Mouse (Mus musculus): ENCODE measurements around the gene Cntln.

The Cntln gene

DNA sequence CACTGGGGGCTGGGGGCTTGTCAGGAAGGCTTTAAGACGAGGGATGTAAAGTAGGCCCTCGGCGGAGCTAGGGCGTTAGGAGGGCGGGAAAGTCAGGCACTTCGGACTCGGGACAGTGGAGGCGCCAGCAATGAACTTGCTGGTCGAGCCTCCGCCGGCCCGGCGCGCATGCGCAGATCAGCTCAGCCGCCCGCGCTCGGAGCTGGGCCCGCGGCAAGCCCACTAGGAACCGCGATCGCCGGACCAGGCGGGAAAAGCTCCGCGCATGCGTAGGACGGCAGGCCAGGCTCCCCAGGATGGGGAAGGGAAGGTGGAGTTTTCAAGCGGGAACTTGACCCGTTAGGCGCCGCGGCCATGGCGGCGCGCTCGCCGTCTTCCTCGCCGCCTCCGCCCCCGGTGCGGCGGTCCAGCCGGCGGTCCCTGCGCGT lies at the start of gene Cntln:
Gene Cntln, plus strand, starts transcription at position 199 of the 428 bp plus-strand sequence.
- DNase-seq (ENCODE audit: low spot score in 2 of 2) = peak; percentile 75 to 80

DNA sequence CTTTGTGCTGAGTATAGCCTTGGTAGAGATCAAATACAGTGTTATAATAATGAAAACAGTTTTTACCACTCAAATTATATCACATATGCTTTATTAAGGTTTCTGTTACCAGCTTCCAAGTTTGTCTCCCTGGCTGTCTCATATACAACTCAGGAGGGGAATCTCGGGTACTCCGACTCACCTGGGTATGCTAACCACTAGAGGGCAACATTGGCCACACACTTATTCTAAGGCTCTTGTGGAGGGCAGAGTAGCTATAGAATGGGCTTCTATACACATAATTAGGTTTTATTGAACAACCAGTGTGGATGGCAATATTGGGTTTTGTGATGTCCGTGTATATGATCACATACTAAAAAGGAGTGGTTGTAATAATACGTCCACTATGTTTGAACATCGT lies 47.1 kb upstream of the Cntln start:
- DNase-seq (ENCODE audit: low spot score in 2 of 2) = no peak

DNA sequence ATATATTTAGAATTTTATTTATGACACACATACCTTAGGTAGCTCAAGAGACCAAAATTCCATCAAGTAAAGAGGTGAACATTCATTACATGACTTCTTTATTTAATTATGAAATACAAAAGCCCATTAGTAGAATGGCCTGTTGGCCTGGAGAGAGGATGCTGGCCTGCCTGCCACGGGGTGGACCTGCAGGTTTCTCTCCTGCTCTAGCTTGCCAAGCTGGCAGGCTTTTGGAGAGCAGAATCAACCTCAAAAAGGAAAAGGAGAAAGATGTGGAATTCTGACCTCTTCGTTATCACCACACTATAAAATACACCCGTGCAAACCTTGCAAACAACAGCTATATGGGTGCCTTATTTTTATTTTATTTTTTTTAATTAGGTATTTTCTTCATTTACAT lies 45.6 kb upstream of the Cntln start:
- no peak for DNase-seq (ENCODE audit: low spot score in 2 of 2)

DNA sequence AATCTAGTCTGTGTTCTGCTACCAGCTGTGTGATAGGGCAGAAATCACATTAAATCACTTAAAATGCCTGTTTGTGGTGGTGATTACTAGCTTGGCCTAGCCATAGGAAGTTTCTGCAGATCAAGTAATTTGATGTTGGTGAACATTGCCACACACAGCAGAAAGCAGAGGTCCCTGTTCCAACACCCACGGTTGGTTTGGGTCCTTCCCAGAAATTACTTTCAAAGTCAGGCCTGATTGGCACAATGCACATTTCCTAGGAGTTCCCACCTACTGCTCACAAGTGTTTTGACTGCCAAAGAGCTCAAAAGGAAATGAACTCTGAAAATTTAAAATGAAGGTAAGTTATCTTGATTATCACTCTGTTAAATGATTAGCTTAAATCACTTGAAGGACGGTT lies 44.6 kb upstream of the Cntln start:
- no peak for DNase-seq (ENCODE audit: low spot score in 2 of 2)

DNA sequence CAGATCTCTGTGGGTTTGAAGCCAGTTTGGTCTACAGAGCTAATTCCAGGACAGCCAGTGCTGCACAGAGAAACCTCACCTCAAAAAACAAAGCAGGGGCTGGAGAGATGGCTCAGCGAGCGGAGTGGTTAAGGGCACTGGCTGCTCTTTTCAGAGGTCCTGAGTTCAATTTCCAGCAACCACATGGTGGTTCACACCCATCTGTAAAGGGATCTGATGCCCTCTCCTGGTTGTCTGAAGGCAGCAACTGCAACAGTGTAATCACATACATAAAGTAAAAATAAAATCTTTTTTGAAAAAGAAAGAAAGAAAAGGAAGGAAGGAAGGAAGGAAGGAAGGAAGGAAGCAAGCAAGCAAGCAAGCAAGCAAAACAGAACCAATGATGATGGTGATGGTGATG lies 26.5 kb upstream of the Cntln start:
- DNase-seq (ENCODE audit: low spot score in 2 of 2) = no peak

DNA sequence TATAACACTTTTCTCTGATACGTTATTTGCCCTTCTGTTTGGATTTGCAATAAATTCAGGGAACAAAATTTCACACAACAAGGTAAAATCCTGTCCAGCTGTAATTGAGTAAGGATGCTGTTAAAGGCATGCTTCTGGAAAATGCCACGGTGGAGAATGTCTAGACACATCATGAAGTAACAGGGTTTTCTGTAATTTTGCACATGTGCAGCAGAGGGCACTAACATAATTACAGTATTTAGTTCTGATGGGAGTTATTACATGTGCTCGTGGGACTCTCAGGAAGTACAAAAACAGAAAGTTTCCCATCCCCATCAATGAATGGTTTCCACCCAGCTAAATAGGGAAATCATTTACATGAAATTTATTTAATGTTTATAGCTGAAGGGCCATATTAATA lies 7.8 kb upstream of the Cntln start:
- no peak for DNase-seq (ENCODE audit: low spot score in 2 of 2)

DNA sequence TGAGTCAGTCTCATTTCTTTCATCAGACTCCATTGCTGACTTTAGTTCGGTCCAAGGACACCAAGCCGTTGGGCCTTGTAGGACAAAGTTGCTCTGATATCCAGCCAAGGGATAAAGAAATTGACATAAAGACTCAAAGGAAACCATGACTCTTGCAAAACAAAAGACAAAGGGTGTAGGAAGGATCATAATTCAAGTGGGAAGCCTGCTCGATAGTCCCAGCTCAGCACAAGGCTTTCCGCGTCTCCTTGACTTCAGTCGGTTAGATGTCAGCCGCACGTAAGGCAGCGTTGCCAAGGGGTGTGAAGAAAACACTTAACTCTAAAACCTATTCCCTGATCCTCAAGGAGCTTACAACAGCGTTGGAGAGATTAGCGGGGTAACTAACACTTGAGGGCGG lies 463 bp upstream of the Cntln start:
- no peak for DNase-seq (ENCODE audit: low spot score in 2 of 2)

DNA sequence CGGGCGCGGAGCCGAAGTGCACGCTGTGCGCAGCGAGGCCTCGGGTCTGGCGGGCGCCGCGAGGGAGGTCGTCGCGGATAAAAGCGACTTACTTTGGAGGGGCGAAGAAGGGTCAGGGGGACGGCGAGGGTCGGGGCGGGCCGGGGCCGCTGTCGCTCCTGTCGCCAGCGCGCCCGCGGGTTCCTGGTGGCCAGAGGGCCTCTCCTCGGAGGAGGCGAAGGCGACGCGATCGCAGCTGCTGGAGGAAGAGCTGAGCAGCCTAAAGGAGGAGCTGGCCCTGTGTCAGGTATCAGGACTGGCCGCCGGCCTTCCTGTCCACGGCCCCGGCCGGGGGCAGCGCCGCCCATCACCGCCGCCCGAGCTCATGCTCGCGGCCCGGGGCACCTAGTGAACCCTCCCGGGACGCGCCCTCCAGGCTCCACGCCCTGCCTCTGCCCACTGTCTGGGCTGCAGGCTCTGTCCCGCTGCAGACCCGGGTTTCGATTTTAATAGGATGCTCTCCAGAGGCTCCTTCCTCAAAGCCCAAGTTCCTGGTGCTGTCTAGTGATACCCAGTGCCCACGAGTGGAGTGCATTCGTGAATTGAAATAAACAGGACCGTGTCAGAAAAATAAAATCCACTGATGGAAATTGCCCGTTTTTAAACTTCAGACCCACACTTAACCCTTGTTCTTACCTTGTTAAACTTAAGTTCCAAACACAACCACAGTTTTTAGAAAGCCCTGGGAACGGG lies 596 bp downstream of the Cntln start:
- DNase-seq (ENCODE audit: low spot score in 2 of 2) = peak; percentile 25 to 30

DNA sequence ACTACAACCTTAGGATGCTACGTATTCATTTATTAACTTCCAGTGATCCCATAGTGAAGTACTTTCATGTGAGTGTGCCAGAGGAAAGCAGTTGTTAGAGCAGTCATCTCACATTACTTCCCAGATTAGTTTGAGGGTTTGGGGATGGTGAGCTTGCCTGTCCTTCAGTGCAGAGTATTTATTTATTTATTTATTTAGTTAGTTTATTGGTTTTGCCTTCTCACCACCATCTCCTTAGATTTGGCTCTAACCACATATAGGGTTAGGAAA lies 1.1 kb downstream of the Cntln start:
- DNase-seq (ENCODE audit: low spot score in 2 of 2) = no peak

DNA sequence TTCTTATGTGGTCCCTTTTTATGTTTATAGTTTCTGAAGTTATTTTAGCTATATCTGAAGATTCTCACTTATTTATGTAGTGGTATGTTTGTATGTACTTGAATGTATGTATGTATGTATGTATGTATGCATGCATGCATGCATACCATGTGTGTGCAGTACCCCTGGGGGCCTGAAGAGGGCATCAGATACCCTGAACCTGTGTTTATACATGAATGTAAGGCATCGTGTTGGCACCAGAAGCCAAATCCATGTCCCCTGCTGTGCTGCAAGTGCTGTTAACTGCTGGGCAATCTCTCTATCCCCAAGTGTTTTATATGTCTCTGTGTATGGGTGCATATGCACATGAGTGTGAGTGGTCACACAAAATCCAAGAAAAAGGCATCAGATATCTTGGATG lies 34.3 kb downstream of the Cntln start:
- DNase-seq (ENCODE audit: low spot score in 2 of 2) = no peak

DNA sequence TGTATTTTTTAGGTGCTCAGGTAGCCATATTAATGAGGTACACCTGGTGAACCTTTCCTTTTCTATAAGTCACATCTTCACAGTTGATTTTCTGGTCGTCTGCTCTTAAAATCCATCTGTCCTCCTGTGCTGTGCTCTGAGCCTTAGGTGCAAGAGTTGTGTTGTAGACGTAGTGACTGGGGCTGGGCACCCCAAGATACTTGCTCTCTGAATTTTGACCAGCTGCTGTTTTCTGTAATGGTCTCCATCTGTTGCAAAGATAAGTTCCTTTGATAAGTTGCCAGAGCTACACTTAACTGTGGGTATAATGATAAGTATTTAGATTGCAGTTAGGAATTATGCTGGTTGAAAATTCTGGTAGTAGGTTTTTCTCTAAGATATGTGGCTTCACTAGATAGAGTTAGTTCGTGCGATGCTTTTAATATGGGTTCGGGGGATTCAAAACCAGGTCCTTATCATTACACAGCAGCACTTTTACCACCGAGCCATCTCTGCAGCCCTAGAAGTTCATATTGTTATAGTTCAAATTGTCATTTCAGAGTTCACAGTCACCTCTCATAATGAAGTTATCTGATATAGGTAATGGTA lies 50.3 kb downstream of the Cntln start:
- DNase-seq (ENCODE audit: low spot score in 2 of 2) = no peak

DNA sequence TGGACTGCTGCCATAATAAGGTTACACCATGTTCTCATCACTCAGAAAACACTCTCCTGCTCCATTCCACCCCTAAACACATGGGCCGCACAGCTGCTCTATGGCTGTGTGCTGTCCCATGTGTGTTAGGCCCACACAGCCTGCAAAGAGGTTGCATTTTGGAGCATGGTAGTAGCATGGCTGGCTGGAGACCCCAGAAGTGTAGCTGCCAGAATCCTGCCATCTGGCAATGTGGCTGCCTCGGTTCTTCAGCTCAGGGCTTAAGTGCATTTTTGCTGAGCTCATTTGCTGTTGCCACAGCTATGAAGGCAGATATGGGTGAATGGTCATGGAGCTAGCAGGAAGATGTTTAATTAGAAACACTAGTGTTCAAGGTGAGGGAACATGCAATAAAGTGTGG lies 58.0 kb downstream of the Cntln start:
- no peak for DNase-seq (ENCODE audit: low spot score in 2 of 2)

DNA sequence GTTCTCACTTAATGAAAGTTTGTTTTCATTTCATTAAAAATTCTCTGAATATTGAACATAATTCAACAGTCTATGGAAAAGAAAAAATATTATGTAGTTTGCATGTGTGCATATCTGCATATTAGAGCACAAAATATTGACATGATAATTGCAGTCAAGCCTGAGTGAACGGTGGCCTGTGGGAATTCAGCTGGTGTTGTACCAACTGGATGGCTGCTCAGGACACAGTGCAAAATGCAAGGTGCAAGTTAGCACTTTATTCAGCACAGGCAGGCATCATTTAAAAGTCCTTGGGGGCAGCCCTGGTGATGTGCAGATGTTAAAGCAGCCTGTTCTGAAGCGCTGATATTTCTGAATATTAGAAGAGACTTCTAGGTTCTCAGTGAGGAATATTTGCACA lies 58.5 kb downstream of the Cntln start:
- DNase-seq (ENCODE audit: low spot score in 2 of 2) = no peak

DNA sequence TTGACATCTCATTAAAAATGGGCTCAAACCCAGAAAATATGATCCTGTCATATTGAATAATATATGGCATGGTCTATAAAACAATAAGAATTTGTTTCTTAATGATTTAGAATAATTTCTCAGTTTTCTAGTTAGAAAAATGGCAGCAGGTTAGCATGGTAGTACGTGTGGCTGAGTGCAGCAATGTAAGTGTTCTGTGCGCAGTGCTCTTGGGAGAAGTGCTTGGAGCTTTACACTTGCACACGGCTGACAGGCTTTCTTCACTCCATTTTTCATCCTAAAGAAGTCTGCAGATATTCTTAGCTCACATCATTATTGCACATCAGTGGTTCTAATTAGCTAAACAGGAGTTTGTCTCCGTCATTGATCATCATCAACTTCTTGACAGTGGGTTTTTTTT lies 60.0 kb downstream of the Cntln start:
- no peak for DNase-seq (ENCODE audit: low spot score in 2 of 2)

DNA sequence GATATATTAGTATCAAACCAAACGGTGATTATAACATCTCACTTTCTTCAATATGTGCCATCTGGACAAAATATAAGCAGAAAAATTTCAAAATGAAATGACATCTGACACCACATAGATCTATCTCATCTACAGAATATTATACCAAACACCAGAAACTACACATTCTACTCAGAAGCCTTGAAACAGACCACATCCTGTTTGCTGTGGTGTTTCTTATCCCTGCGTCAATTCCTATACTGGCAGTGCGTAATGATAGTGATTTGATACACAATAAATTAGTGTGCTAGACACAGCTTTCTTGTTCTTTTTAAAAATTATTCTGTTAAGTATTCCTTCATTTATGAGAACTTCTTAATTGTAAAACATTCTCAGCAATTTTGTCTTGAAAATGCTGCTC lies 62.3 kb downstream of the Cntln start:
- no peak for DNase-seq (ENCODE audit: low spot score in 2 of 2)

DNA sequence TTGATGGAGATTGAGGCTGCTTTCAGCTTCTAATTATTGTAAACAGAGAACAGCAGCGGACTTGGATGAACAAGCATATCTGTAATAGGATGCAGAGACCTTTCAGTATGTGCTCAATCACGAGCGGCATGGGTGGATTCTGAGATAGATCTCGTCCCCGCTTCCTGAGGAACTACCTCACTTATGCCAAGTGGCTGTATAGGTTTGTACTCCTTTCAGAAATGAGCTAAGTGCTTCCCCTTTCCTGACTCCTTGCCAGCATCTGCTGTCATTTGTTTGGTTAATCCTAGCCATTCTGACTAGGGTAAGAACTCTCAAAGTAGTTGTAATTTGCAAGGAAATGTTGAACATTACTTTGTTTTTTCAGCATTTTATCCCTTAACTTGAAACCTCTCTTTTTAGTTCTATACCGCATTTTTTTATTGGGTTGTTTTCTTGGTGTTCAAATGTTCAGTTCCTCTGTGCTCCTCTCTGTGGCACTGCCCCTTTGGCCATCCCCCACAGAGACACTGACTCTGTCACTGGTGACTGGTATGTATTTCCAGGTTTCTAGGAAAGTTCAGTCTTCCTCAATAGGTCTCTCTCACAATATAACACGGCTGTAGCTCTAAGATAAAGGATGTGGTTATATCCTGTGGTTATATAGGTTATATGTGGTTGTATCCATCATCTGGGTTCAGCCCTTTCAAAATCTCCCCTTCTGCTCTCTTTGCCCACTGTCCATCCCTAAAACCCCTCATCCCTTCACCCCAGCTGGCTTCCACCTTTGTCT lies 93.0 kb downstream of the Cntln start:
- DNase-seq (ENCODE audit: low spot score in 2 of 2) = no peak

DNA sequence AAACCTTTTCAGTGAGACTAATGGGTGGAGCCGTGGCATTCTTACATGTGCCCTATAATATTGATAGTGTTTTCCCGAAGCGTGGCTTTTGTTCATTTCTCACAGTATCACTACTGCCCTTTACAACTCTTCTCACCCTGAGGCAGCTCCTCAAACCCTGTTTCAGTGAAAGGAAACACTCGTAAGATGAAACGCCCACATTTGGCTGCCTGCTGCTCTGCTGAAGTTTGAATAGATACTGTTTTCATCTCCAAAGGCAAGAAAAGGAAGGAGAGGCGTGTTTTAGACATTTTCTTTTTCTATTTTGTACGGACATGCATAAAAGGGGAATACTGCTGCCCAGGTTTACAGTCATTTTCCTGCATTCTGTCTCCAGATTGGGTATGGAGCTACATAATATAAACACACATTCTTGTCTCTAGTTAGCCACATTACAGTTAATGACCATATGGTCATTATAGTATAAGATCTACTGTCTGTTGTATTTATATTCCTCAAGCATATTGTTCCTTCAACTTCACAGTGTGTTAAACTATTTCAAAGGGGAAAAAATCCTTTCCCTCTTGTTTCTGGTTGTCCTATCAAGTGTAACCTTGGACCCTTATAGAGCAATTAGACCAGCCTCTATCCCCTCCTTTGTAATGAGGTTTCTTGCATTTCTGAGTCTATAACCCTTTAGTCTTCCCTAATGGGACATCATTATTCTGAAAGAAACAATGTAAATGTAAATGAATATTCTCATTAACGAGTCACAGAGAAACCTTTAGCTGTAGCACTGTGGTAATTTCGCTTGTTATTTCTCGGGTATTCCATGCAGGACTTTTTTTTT lies 111.6 kb downstream of the Cntln start:
- DNase-seq (ENCODE audit: low spot score in 2 of 2) = no peak

DNA sequence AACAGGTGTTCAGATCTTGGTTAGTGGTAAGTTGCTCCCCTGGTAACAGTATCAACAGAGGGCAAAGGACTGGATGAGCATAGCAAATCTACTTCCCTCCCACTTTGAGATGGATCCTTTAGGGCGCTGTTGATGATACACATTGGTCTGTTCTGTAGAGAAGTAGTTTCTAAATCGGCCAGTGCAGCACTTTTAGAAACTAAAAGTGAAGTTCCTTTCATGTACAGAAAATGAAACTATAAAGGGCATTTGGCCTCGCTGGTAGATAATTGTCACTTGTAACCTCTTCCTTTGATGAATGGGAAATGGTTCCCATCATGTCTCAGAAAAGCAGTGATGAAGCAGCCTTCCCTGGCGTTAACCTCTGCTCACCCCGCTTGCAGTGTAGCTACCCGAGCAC lies 121.5 kb downstream of the Cntln start:
- no peak for DNase-seq (ENCODE audit: low spot score in 2 of 2)

DNA sequence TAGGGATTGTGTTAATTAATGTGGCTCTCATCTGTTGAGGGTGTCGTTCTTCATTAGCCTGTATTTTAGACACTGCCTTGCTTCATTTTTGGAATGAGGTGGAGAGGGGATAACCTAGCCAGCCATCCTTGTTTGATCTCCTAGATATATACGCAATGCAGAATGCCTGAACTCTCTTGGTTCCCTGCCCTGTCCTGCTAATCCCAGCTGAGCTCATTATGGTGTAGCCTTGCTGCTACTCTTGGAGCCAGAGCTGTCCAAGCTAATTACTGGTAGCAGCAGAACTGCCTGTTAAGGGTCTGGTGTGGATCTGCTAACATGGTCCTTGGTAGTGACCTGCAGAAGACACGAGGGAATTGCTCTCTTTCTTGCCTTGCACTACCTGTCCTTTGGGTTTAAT lies 122.7 kb downstream of the Cntln start:
- no peak for DNase-seq (ENCODE audit: low spot score in 2 of 2)

DNA sequence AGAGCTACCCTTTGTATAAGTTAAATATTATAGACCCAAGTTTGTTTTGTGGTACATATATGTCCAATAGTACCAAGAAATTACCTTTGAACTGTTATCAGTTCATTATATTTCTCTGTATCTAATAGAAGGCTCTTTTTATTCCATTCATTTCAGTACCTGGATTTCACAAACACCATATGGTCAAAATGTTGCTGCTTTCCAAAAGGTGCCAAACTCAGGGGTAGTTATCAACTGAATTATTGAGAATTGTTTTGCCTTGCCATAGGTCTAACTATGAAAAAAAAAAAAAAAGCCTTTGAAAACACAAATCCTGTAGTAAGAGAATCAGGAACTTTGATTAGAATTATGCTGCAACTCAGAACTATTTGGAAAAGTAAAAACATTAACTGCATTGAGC lies 126.7 kb downstream of the Cntln start:
- DNase-seq (ENCODE audit: low spot score in 2 of 2) = no peak

DNA sequence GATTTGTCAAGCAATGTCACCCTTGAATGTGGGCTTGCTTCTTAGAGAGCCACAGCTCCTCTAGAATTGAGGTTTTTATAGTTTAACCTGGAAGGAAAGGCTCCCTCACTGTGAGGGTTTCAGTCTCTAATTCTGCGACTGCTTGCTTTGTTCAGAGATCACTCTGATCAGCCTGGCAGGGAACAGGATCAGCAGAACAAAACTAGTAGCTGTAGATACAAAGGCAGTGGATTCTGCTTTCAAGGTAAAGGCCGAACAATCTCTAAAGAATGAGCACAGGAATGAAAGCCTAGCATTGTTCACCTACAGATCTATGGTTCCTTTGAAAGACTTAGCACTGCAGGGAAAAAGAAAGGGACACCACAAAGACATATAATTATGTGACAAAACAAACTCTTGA lies 161.6 kb downstream of the Cntln start:
- DNase-seq (ENCODE audit: low spot score in 2 of 2) = no peak

DNA sequence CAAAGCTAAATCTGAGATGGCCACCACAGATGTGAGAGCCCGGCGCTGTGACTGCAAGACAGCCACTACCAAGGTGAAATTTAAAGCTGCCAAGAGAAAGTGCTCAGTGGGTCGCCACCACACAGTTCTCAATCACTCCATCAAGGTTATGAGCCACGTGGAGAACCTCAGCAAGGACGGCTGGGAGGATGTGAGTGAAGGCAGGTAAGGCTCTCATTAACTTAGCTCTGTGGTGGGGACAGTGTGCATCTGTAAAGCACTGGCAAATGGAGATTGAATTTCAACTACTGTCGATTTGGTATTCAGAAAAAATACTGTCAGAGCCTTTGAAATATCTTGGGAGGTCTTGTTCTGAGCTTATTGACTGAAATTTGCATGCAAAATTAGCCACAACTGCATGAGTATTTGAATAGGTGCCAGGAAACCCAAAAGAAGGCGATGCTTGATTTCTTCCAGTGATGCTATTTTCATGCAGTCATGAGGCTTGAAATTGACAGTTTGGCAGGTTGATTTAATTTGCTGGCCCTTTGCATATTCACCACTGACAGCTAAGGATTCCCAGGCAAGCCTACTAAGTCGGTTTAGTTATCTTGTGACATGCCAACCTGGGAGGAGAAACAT lies 165.9 kb downstream of the Cntln start:
- no peak for DNase-seq (ENCODE audit: low spot score in 2 of 2)
